Mouse (Mus musculus) gastrocnemius, postnatal 4 days (tissue): ENCODE results near the gene Ascl2. TPM values are rescaled to one million over a fixed set of nuclear protein-coding genes. Genes with fewer than 3 reads are reported as not detected.
A peak's percentile ranks its signal among the peaks of the same experiment; 100 is the strongest.

ENCODE experiments used
- DNase-seq, 2 experiments: peaks; one replicate each; pipeline ENCODE4 v3.0.0; 2021 to 2022; ENCODE audit warnings: low spot score in 2 of 2, mixed read lengths in 2 of 2
- long read RNA-seq, 2 experiments: library from polyadenylated mRNA; stranded (forward); transcript quantifications; one replicate each; pipeline ENCODE4 v2.0.0; 2021
- total RNA-seq, 2 experiments: library from RNA; stranded (reverse); gene quantifications; 2 replicates each; pipeline ENCODE4 v1.2.3; 2021

Gene Ascl2
- under 1 TPM in 1 of 2 experiments, not detected in 1; 0.22 TPM for total RNA-seq
- long read RNA-seq, experiment 1, partial matches to known transcripts, result 2 of 2 reads
- long read RNA-seq, experiment 1, other reads (novel, unspliced or antisense), result 0 of 2 reads
- long read RNA-seq, experiment 2, partial matches to known transcripts, result 0 of 2 reads
- long read RNA-seq, experiment 2, other reads (novel, unspliced or antisense), result 0 of 2 reads

DNA sequence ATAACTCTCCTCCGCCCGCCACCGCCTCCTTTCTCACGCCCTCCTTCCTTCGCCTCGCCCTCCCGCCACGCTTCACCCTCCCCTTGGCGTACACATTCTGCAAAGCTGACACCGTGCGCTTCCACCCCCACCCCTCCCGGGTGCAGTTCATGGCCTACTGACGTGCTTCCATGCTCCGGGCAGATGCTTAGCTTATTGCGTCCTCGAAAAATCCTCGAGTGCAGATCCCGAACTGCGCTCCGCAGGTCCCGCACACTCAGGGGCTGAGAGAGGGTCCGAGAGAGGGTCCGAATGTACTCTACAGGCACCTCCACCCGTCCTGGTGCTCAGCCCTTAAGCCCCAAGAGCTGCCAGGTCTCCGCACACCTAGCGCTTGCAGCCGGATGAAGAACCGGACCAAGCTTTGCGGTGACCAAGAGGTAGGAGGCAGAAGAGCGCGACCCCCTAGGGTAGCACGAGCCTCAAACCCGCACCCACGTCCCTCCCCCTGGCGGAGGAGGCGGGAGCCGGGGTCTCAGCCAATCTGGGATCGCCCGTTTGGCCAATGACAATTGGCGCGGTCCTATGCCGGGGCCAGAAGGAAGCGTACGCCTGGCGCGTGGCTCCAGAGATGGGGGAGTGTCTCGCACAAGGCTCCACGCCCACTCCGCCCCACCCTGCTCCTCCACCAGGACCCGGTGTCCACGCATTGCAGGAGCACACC, at the start of gene Ascl2:
Ascl2 (minus strand) TSS at position 456 of the 703 bp plus-strand sequence.
- DNase-seq, result peak in 1 of 2 experiments; percentile 17

DNA sequence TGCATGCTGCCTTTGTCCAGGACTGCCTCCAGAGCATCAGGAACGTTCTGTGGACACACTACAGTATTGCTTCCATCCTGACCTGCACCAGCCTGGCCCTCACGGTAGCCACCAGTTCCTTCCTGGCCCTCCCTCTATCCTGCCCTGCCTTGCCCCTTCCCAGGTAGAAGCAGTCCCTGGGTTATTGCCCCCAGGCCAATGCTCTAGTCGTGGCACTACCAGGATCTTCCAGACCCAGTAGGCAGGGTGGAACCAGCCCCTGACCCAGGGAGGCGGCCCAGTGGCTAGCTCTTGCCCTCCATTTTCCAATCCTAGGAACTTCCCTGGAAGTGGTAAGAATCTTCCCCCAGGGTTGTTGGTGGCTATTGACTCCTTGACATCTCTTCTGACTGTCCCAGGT, 48.1 kb upstream of the Ascl2 start:
- DNase-seq, result no peak

DNA sequence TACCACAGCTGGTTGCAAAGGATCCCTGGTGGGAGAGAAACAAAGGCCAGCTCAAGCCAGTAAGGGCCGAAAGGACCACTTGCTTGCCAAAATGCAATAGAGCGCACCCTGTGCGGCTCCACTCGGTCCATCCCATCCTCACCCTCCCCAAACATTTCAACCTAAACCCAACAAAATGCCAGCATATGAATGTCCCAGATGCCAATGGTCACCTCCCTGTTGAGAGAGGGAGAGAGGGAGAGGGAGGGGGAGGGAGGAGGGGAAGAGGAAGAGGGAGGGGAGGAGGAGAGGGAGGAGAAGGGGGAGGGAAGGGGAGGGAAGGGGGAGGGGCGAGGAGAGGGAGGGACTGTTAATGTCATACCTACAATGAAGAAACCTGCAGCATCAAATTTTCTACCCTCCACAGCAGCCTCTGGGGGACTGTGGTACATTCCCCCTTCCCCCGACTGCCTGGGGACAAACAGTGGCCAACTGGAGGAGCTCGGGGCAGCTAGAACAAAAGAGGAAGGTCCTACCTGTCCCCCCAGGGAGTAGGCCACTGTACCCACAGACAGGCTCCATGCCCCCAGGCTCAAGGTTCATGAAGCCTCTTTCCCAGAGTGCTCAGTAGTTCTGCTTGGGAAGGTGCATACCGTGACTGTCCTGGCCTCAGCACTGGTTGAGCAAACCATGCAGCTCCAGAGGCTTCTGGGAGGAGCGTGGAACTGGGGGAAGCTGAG, 47.5 kb upstream of the Ascl2 start:
- no peak for DNase-seq

DNA sequence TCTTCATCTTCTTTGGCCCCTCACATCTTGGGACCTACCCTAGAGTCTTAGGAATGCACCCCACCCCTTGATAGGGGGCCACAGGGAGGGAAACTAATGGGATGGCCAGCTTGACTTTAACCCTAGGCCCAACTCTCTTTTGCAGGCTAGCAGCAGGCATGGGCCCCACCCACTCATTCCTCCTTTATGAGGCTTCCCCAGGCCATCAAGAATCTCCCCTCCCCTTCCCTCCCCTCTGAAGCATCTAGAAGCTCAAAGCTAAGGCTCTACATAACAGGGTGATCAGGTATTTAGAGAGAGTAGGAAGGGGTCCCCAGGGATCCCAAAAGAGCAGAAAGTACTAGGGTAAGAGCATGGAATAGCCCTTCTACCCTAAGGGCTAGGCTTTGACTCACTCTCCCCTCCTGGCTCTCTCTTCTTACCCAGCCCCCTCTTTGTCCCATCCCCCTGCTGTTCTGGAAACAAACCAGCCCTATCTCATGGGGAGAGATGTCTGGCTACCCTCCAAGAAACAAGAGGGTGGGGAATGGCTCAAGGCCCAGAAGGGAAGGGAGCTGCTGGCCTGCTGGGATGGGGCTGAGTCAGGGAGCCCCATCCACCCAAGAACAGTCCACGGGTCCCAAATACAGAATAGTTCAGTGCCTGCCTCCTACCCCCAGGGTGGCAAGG, 46.8 kb upstream of the Ascl2 start:
- DNase-seq, result peak in 1 of 2 experiments; percentile 38

DNA sequence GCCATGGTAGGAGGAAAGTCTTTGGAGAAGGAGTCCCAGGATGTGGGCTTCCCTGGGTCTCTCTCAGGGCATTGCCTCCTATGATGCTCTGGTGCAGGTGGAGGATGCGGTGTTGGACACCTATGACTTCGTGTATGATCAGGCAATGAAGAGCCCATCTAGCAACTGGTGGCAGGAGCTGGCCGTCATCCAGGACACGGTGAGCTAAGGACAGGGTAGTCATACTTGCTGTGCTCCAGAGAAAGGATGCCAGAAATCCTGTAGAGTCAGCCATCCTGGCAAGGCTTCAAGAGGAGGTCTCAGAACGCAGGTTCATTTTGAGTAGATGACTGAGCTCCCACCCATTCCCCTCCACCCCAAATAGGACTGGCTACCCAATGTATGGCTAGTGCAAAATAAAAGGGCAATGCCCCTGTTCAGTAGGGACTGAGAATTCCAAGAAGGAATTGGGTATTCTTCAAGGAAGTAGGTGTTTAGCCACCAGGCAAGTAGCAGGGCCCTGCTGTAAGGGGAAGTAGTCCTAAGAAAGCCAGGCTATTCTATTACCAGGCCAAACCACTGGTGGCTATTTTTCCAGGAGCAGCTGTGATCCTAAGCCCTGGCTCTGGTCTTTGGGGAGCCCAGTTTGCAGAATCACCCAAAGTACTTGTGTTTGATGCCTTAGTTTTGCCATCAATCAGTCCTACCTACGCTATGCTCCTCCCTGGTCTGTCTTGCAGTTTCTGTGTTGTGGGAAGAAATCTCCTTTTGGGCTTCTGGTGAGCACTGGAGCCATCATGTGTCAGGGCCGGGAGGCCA, 46.0 kb upstream of the Ascl2 start:
- DNase-seq, result no peak

DNA sequence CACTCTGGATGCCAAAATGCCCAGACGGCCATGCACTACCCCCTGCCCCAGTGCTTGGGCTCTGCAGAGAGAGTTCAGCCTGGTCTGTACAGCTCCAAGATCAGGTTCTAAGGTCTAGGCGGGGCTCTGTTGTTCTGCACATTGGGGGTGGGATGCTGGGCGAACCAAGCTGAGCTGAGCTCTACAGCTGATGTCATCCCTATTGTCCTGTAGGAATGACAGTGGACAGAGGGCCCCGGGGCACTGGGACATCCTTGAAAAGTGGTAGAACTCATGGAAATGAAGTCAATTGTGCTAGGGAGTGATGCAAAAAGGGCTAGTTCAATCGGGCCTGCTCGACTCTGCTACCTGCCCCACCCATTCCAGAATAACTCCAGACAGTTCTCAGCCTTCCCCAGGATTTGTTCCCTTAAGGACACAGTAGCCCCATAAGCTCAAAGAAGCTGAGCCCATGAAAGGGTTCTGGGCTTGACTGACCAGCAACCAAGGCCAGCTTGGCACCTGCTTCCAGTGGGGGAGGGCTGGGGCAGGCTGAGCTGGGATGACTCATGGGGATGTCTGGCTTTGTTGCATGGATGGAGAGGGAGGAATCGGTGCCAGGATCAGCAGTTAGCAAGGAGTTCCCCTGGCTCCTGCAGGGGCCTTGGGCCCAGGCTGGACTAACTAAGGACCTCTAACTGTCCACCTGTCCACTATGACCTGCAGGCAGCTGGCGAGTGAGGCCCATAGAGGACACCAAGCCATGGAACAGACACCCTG, 44.5 kb upstream of the Ascl2 start:
- DNase-seq, result peak; percentile 55 to 78

DNA sequence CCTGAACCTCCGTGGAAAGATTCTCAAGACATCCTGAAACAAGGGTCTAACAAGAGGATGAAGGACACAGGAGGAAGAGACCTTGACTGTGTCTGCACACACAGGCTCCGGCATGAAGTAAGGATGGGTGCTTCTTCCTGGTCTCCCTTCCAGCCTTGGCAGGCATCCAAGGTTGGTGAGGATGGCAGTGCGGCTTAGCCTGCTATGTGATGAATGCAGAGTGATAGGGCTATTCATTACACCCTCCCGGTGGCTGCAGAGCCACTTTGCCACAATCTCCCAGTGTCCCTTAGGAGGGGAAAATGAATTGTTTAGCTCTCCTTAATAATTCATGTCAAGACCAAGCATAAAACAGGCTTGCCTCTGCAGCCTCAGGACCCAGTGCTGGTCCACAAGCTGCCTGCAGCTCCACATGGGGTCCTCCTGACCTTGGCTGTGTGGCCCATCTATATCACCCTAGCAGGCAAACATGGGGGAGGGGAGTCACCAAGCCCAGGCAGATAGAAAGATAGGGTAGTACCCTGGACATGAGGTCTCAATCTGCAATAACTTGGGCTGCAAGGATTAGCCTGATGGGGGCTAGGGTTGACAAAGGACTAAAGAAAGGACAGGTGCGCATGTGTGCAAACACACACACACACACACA, 43.3 kb upstream of the Ascl2 start:
- no peak for DNase-seq

DNA sequence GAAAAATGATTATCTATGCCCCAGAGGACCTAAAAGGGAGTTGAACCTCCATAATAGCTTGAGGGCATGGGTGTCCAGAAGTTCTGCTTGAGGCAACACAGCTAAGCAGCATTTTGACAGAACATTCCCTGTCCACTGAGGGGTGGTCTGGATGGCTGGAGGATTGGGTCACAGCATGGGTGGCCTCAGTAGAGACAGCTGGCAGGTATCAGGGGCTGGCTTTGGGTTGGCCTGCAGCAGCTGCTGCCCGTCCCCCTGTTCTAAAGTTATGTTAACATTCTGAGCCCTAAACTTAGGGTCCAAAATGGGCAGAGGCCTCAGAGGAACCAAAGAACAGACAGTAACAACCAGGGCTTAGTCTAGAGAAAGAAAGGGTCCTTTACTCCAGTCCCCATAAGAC, 42.2 kb upstream of the Ascl2 start:
- no peak for DNase-seq

DNA sequence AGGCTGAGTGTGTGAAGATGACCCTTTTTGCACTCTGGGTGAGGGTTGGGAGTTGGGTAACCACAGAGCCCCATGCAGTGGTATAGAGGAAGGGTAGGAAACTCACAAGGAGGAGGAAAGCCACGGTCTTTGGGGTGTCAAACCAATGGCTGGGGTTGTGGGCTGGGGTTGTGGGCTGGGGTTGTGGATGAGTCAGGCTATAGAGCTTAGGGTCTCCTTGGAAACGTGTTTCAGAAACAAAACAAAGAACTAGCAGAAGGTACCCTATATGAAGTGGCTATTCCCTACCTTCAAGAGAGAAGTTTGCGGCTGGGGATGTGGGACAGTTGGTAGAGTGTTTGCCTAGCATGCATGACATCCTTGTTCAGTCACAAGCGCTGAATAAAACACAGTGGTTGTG, 40.9 kb upstream of the Ascl2 start:
- DNase-seq, result no peak

DNA sequence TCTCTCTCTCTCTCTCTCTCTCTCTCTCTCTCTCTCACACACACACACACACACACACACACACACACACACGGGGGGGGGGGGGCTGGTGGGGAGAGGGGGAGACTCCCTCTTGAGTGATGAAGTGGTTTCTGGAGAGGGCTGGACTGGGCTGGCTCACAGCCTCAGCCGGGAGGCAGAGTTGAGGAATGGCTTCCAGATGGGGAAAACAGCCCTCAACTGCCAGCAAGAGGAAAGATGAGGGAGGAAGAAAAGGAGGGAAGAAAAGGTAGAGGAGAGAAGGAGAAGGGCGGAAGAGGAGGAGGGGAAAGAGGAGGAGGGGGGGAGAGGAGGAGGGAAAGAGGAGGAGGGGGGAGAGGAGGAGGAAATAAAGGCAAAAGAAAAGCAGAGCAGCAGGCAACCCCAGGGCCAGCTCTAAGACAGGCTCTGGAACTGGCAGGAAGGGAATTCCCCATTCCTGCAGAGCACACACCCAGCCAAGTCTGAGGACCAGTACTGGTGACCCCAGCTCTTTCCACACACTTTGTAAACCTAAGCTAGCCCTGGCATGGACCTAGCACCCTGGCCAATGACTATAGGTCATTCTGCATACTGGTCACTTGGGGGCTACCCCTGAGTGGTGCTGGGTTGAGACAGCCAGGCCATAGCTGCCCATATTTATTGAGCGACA, 40.1 kb upstream of the Ascl2 start:
- DNase-seq, result peak in 1 of 2 experiments; percentile 63

DNA sequence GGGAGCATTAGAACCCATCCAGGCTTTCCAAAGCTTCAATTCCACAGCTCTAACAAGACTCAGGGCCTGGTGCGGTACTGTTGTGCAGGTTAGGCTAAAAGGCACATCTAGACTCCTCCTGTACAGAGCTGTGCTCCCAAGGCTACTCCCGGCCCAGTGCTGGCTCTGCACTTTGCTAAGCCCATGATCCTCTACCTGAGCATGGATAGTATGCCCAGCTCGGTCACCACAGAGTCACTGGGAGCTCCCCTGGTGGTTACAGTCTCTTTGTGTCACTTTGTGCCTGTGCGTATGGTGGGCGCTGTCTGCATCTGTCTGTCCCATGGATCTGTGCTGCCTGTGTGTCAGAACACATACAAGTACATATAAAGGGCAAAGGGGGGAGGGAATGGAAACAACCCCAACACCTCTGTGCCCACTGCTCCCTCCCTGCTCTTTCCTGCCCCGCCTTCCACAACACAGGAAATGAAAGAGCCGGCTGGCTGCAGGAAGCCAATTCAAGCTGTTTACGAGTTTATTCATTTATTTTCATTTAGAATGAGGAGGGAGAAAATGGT, 39.4 kb upstream of the Ascl2 start:
- DNase-seq, result peak in 1 of 2 experiments; percentile 50

DNA sequence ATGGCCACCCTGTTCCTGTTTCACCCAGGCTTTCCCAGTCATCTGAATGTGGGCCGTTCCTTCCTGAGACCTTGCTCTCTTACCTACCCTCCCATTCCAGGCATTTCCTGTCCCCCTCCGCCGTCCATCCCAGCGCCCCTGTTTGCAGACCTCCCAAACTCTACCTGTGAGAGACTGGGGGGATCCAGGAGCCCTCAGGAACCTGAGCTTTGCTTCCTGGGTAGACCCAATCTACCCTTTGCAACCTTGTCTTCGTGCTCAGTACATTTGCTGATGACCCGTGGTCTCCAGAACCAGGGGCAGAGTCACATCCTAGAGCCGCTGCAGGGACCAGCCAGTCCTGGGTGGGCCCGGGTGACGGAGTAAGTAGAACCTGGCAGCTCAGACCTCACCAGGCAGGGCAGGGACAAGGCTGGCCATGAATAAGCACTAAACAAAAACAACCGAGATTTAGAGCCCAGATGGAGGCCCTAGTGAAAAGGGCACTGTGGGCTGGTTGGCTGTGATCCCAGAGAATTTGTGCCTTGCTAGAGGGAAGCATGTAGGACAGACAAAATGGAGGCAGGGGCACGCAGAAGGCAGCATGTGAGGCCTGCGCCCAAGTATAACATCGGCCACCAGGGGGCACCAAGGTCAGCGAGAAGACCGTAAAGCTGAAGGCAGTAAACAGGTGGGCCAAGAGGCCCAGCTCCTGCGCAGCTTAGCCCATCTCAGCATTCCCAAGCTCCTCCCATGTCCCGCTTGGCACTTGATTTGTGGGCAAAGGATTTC, 38.7 kb upstream of the Ascl2 start:
- peak; percentile 96 for DNase-seq

DNA sequence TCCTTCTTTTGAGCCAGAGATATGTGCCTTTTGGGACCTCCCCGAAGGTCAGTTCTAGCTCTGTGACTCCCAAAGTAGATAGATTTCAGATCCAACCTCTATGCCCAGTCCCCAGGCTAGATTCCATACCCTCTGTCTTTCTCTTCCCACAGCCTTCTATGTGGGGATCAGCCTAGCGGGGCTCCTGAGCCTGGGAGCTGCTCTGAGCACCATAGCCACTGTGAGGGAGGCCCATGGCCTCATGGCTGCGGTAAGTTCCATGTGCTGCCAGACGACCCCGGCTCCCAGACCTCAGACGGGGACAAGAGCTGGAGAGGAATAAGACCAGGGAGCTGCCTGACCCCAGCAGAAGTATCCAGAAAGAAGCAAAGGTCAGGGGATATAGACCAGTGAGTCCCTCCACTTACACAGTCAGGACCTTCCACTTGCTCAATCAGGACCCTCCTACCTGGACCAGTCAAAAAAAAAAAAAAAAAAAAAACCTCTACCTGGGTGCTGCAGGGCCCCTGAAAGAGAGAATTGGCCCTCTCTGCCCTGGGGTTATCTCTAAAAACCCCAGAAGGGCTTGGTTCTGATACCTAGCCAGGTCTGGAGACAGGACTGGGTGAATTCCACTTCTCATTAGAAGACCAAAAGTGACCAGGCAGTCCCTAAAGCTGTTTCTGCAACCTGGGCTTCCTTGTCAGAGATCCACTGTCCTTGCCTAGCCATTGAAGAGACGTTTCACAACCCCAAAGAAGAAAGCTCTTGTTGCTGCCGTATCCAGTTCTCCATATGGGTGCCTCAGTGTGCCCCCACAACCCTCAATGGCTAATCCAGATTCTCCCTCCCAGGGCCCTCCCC, 37.9 kb upstream of the Ascl2 start:
- no peak for DNase-seq

DNA sequence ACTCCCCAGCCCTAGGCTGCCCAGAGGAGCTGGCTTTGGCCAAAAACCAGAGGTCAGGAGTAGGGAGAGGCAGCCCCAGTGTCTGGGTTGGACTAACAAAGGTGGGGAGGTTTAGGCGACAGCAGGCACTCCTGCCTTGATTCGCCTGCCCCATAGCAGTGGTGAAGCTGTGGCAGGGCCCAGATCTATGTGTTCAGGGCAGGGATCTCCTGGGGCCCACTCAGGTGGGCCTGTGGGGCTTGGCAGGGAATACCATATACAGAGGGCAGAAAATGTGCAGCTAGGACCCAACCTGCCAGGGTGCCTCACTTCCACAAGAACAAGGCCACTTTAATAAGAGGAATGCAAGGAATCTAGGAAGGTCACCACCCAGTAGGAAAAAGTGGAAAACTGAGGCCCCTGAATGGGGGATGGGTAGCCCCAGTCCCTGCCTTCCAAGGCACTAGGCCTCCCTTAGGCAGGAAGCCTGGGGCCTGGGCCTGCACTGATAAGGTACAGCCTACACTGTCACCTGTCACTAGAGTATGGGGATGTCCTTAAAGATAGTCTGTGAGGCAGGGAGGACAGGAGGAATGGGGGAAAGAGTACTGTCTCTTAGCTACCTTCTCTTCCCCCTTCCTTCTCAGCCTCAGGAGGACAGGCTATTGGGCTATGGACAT, 37.2 kb upstream of the Ascl2 start:
- no peak for DNase-seq

DNA sequence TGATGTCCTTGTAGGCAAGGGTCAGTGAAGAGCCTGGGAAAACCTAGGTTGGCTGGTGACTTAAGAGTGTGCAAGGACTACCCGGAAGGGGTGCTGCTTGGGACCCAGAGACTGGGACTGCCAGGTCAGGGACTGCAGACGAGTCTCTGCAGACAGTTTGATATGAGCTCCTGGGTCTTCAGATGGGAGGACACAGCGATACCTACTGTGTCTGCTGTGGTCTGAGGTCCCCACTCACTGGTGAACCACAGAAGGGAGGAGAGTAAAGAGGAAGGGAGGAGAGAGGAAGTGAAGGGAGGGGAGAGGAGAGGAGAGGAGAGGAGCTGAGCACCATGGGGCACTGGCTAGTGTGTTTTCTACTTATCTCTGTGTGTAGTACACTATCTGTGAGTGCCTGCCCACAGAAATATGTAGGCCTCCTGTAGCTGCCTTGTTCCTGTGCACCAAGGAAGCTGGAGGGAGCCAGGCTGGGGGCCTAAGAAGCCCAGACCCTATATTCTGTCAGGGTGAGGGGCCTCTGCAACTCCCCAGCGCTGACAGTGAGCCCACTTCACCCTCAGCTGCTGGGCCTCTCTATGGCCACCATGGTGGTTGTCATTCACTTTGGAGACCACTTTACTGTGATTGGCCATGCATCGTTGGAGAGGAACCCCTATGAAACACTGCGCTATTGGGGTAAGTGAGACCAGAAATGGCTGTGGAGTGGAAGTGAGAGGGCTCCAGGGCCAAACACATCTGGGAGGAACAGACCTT, 36.5 kb upstream of the Ascl2 start:
- no peak for DNase-seq
